Mouse (Mus musculus): Measurements from ENCODE around the gene Vmn2r90. TPM values are rescaled to one million over a fixed set of nuclear protein-coding genes. Genes with fewer than 3 reads are reported as not detected.

The Vmn2r90 gene
- not detected for polyA plus RNA-seq (2014; fragmentation: Illumina TruSeq; extraction: RNeasy Lipid Tissue Mini Kit (QIAGEN cat#74804); ENCODE audit: low replicate concordance)

DNA sequence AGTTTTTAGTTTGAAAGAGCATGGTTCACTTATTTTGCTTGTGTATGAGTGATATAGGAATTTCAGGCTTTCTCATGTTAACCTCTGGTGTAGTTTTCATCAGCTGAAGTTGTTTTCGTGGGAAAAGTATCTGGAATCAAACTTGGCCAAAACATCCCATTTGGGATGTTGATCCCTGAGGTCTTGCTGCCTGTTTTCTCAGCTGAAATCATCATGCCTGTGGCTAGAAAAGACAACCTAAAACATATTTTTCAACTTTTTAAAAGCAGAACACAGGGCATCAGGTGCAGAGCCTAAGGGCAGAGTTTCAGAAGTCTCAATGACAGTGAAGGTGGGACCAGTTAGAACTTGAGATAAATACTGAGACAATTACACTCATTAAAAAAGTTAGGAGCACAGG, at the start of gene Vmn2r90:
Vmn2r90 (plus strand) TSS at position 301 of the 400 bp plus-strand sequence.

Other genes with a start within 250 kb of the Vmn2r90 start
- gene Lnpep, start 78.7 kb upstream of the Vmn2r90 start, polyA plus RNA-seq (2014; fragmentation: Illumina TruSeq; extraction: RNeasy Lipid Tissue Mini Kit (QIAGEN cat#74804); ENCODE audit: low replicate concordance): 53.7 TPM
- 5.6 TPM for gene Spaca6, start 123.4 kb downstream of the Vmn2r90 start, polyA plus RNA-seq (2014; fragmentation: Illumina TruSeq; extraction: RNeasy Lipid Tissue Mini Kit (QIAGEN cat#74804); ENCODE audit: low replicate concordance)
- gene Has1, start 151.5 kb downstream of the Vmn2r90 start, polyA plus RNA-seq (2014; fragmentation: Illumina TruSeq; extraction: RNeasy Lipid Tissue Mini Kit (QIAGEN cat#74804); ENCODE audit: low replicate concordance): not detected
- 0.45 TPM for gene Fpr1, start 180.2 kb downstream of the Vmn2r90 start, polyA plus RNA-seq (2014; fragmentation: Illumina TruSeq; extraction: RNeasy Lipid Tissue Mini Kit (QIAGEN cat#74804); ENCODE audit: low replicate concordance)
- gene Fpr2, start 184.1 kb downstream of the Vmn2r90 start, polyA plus RNA-seq (2014; fragmentation: Illumina TruSeq; extraction: RNeasy Lipid Tissue Mini Kit (QIAGEN cat#74804); ENCODE audit: low replicate concordance): 2.0 TPM
- gene Fpr3, start 184.1 kb downstream of the Vmn2r90 start, polyA plus RNA-seq (2014; fragmentation: Illumina TruSeq; extraction: RNeasy Lipid Tissue Mini Kit (QIAGEN cat#74804); ENCODE audit: low replicate concordance): not detected

Data from small intestine, adult 10 weeks (tissue).